Mouse (Mus musculus): ENCODE measurements around the gene Card19. TPM values are rescaled to one million over a fixed set of nuclear protein-coding genes. Genes with fewer than 3 reads are reported as not detected.

Gene Card19
- total RNA-seq, 2 experiments from 2014 or later = 91.0 to 103 TPM

GRCm38 (mm10) chr13:49233792-49234572, 18.1 kb upstream of the Card19 start:
- ATAC-seq (ENCODE audit: poor library complexity, severe bottlenecking) = no peak

- ATAC-seq (ENCODE audit: poor library complexity, severe bottlenecking) = peak; percentile 66
Observed at GRCm38 (mm10) chr13:49225633-49226032, 9.8 kb upstream of the Card19 start.

- ATAC-seq (ENCODE audit: poor library complexity, severe bottlenecking) = peak; percentile 27; the same call in 1 of the 2 replicates
Observed at GRCm38 (mm10) chr13:49225159-49225558, 9.3 kb upstream of the Card19 start.

DNA sequence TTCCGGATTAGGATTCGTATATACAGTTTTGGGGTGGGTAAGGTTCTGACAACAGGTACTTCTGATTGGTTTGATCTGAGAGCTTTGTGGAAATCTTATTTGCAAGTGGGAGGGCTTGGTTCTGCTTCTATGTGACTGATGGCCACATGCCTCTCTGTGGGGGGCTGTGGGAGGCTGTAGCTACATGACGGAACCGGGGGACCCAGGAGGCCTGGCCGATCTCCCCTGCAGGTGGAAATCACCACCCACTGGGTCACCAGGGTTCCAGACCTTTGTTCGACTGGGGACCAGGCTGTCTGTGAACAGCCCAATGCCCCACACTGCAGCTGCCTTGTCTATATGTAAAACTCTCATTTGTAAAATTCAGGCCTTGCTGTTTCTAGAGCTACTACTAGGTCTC, 8.9 kb upstream of the Card19 start:
- ATAC-seq (ENCODE audit: poor library complexity, severe bottlenecking) = no peak

- no peak for ATAC-seq (ENCODE audit: poor library complexity, severe bottlenecking)
Observed at GRCm38 (mm10) chr13:49224314-49224713, 8.5 kb upstream of the Card19 start.

DNA sequence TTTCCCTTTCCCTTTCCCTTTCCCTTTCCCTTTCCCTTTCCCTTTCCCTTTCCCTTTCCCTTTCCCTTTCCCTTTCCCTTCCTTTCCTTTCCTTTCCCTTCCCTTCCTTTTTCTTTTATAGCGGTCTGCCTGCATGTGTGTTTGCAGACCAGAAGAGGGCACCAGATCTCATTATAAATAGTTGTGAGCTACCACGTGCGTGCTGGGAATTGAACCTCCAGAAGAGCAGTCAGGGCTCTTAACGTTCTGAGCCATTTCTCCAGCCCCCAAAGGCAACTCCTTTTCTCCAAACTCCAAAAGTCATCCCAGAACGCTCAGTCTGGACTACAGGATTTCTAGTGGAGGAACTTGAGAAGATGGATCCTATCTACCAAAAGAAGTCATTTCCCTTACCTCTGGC, 5.1 kb upstream of the Card19 start:
- ATAC-seq (ENCODE audit: poor library complexity, severe bottlenecking) = no peak

GRCm38 (mm10) chr13:49219367-49219766, 3.5 kb upstream of the Card19 start:
- ATAC-seq (ENCODE audit: poor library complexity, severe bottlenecking) = no peak

DNA sequence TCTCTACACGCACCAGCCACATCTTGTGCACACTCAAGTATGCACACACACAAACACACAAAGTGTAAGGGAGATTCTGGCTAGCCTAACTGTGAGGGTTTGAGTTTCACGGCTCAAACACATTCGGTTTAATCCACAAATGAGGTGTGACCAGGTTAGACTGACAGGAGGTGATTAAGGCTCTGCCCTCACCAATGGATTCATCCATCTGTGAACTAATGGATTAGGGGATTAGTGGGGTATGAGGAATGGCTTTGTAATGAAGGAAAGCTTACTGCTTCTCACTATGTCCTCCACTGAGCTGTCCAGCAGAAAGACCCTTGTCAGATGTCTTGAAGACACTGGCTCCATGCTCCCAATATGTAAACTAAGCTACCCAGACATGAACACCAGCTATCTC, 2.8 kb upstream of the Card19 start:
- no peak for ATAC-seq (ENCODE audit: poor library complexity, severe bottlenecking)

GRCm38 (mm10) chr13:49216808-49217561, 1.1 kb upstream of the Card19 start:
- ATAC-seq (ENCODE audit: poor library complexity, severe bottlenecking) = no peak

DNA sequence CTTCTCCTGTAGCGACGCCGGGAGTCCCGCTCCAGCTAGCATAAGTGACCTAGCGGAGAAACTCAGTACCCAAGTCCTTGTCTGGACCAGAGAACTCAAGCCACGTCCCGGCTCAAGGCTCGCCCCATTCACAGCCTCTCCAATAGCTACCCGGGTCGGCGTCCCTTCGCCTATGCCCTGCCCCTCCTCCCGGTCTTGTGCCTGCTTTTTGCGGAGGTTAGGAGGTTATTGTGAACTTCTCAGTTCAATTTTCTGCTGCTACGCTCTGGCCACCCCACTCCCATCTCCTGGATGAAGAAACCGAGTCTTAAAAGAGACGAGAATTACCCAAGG, 349 bp upstream of the Card19 start:
- peak; percentile 36 for ATAC-seq (ENCODE audit: poor library complexity, severe bottlenecking)

- no peak for ATAC-seq (ENCODE audit: poor library complexity, severe bottlenecking)
Observed at GRCm38 (mm10) chr13:49215128-49215503, 721 bp downstream of the Card19 start.

GRCm38 (mm10) chr13:49214454-49214853, 1.4 kb downstream of the Card19 start:
- ATAC-seq (ENCODE audit: poor library complexity, severe bottlenecking) = no peak

DNA sequence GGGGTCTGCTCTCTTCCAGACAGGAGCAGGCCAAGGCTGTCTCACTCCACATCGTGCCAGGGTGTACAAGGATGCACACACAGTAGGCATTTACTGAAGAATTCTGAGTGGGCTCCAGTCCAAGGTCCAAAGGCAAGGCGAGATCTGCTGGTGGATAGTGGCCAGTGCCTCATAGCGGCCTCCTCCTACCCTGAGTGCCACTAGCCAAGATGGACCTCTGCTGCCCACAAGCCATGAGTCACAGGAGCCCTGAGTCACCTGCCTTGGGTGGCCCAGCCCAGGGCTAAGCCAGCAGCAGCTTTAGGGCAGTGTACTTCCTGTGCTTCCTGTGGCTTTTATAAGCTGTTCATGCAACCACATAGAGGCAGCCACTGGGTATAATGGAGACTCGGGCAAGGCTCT, 2.3 kb downstream of the Card19 start:
- peak; percentile 72 for ATAC-seq (ENCODE audit: poor library complexity, severe bottlenecking)

DNA sequence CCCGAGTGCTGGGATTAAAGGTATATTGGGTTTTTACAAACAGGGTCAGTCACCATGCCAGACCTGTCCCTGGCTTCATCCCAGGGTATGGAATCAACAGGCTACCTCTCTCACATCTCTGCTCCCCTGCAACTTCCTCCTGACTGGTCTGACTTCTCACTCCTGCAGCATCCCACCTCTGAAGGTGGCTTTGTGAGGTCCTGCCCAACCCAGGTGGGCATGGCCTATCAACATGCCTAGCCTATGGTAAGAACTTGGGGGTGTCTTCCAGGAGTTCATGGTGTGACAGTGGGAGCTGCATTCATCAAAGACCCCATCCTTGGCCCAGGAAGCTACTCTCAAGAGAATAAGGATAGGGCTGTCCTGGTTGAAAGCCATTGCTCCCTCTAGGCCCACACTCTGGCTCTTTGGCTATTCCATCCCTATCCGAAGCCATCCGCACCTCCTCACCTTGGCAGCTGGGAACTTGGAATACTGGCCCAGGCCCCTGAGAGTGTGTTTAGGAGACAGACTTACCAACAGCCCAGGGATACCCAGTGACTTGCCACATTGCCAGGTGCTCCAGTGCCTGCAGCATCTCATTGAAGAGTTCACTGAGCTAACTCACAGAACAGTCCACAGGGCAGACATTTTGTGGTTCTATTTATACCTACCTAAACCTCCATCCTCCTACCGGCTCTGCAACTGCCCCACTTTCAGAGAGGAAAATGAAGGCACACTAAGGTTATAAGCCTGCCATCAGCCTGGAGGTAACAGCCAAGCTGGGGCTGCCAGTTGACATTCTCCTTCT, 2.9 kb downstream of the Card19 start:
- ATAC-seq (ENCODE audit: poor library complexity, severe bottlenecking) = no peak

GRCm38 (mm10) chr13:49209306-49209705, 6.5 kb downstream of the Card19 start:
- no peak for ATAC-seq (ENCODE audit: poor library complexity, severe bottlenecking)

DNA sequence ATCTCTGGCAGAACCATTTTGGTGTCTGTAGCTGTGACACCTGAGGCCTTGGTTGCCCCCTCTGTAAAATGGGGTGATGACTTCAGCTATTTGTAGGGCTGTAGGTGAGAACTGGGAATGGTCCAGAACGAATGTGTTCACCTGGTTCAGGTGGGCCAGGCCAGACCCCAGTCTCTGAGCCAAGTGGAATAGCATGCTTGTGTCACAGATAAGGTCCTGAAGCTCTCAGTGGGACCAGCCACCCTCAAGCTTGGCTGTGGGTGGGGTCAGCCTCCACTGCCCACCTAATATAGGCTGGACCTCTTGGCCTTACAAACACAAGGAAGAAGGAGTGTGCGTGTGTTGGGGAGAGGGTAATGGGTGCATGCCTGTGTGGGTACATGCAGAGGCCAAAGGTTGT, 9.5 kb downstream of the Card19 start:
- ATAC-seq (ENCODE audit: poor library complexity, severe bottlenecking) = no peak

DNA sequence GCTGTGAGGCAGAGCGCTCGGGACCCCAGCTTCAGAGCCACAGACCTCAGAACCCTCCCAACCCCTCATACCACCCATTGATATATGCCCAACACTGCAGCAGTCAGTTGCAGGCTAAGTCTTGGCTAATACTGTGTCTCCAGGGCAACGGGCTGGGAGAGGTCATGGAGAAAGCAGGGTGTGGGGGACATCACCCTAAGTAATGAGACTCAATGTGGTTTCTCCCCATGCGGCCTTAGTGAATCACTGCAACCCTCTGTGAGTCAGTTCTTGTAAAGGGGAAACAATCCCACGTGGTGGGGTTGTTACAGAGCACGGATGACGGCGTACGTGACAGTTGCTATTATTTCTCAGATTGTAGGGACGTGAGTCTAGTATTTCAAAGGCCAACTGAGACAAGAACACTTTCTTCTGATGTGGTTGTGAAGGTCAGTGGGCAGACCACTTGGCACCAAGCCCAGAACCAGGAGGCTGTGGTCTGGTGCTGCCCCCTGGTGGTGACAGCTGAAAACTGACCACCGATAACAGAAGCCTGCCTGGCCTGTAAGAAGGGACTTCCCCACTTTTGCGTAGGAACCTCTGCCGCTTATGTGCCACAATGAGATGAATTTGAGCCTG, 10.3 kb downstream of the Card19 start:
- peak; percentile 80 for ATAC-seq (ENCODE audit: poor library complexity, severe bottlenecking)

- ATAC-seq (ENCODE audit: poor library complexity, severe bottlenecking) = no peak
Observed at GRCm38 (mm10) chr13:49202556-49202955, 13.3 kb downstream of the Card19 start.

DNA sequence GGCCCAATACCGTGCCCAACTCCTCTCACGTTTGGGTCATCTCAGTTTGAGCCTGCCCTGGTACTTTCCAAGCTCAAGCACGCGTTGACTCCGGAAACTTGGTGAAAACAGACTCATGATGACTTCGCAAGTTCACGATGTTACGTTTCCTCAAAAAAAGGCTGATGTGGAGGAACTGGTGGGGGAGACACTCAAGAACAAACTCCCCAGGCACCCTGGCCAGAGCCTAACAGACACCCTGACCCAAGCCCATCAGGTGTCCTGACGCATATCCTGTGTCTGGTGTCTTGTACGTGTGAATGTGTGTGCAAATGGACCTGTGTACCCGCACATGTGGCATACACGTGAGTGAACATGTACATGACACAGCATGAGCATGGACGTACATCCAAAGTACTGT, 15.1 kb downstream of the Card19 start:
- peak; percentile 51 for ATAC-seq (ENCODE audit: poor library complexity, severe bottlenecking)

DNA sequence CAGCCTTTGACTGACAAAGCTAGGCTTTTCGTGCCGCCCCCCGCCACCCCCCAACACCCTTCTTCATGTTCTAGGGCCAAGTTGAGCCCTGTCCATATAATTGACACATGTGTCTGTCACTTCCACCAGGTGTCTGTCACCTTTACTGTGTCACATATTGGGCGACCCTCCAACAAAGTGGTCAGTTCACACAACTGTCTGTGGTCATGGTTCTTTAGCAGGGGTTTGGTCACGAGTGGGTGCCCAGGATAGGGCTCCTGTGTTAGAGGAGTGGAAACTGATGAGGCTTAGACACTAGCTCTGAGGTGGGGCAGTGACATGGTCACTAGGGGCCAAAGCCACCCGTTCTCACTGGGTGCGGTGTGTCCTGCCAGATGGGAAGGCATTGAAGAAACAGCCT, 15.9 kb downstream of the Card19 start:
- ATAC-seq (ENCODE audit: poor library complexity, severe bottlenecking) = no peak

DNA sequence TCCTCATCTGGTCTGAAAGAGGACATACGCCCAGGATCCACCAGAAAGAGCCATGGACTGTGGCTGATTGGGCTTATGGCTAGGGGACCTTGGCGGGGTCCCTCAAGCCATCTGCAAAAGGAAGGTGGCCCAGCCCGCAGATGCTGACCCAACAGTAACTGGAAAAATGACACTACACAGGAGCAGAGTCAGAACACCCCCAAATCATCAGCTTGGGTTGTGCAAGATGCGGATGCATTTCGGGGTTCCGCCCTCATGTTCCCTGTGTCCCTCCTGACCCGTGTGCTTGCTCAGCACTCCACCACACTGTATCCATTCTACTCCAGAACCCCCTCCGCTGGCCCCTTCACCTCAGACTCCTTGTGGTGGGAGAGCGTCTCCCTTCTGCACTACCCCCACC, 17.1 kb downstream of the Card19 start:
- no peak for ATAC-seq (ENCODE audit: poor library complexity, severe bottlenecking)

All from megakaryocyte, adult 5-6 weeks (primary cell).